Mouse (Mus musculus) E14TG2a.4 (cell line): ENCODE results near the gene Olfr1368.
"Not testable (repeated sequence)": the region's sequence is repeated elsewhere in the genome, so short reads cannot be mapped to it uniquely, and the experiment has no call there.

Experiments used
- H3K27me3 ChIP-seq: 2 replicates; pipeline ENCODE4 v1.6.1; 2014; ENCODE audit warnings: low read length, control low read depth; ENCODE audit not compliant: insufficient read depth
- H3K36me3 ChIP-seq: 2 replicates; pipeline ENCODE4 v1.6.1; 2014; ENCODE audit warnings: low read length, control low read depth; ENCODE audit not compliant: insufficient read depth
- H3K4me1 ChIP-seq: replicated peaks from 2 replicates; pipeline ENCODE4 v1.6.1; 2014; ENCODE audit warnings: low read depth, low read length, control low read depth
- H3K4me3 ChIP-seq: replicated peaks from 2 replicates; pipeline ENCODE4 v1.5.1; 2014; ENCODE audit warnings: mild to moderate bottlenecking, low read length
- H3K9me3 ChIP-seq: 2 replicates; pipeline ENCODE4 v1.6.1; 2014; ENCODE audit warnings: low read length, control low read depth
- CTCF ChIP-seq: conservative IDR thresholded peaks from 2 replicates; pipeline ENCODE4 v1.5.1; 2014; ENCODE audit warnings: low read length
- NANOG ChIP-seq: IDR thresholded peaks from 2 replicates; pipeline ENCODE4 v1.6.1; 2014; ENCODE audit warnings: borderline replicate concordance, low read length, mixed read lengths
- POU5F1 ChIP-seq: IDR thresholded peaks from 2 replicates; pipeline ENCODE4 v1.6.1; 2014; ENCODE audit warnings: low read length, borderline replicate concordance

The Olfr1368 gene

DNA sequence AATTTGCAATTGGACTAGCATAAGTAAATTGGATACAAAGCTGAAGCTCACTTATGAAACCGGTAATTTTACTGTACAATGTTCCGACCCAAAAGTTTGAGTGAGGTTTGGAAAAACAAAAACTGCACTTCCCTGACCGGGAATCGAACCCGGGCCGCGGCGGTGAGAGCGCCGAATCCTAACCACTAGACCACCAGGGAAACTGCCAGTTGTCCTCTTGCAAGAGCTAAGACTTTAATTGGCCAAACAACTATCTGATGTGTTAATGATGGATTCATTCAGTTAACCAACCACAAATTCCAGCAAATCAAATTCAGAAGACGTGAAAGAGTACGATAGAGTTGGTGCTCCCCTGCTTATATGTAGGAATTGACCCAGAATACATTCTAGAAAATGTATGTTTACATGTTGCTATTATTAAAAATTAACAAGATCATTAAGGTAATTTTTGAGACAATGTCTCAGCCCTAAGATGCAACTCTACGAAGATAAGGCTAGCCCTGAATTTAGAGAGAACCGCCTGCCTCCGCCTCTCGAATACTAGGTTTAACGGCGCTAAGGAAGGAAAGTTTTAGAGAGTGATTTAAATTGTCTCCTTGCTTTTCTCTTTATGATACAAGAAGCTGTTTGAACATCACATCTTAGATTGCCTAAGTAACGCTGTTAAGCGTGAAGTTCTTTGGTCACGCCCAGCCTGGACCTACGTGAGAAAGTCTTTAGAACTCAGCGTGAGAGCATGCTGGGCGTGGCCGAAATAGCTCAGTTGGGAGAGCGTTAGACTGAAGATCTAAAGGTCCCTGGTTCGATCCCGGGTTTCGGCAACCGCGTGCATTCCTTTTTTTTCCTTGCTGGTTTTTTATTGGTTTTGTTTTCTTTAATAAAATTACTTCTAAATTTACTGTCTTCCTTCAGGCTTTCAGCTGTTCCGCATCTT, 15.3 kb upstream of the Olfr1368 start:
- peaks cover 10% of the 10 kb centered on the region for H3K27me3 ChIP-seq
- no peak for TF ChIP-seq POU5F1
- H3K36me3 ChIP-seq = no peaks in the 10 kb centered on the region
- H3K4me1 ChIP-seq = peaks cover 56% of the 10 kb centered on the region
- no peaks in the 10 kb centered on the region for H3K9me3 ChIP-seq
- H3K4me3 ChIP-seq = peak overlapping the region; percentile 89

DNA sequence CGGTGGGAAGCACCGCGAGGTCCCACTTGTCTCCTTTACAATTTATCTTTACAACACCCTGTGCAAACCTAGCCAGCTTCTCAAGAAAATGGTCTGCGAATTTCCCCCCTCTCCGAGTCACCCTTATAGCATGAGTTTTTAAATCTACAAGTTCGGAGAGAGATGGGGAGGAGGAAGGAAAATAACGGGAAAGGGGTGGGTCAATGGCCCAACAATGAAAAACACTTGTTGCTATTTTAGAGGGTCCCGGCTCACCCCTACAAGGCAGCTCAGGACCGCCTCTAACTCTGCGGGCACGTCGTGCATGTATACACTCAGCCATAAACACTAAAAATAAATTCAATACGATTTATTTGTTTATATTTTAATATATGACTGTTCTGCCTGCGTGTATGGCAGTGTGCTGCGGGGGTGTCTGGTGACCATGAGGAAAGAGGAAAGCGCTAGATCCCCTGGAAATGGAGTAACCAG, 14.4 kb upstream of the Olfr1368 start:
- peaks cover 51% of the 10 kb centered on the region for H3K4me1 ChIP-seq
- no peaks in the 10 kb centered on the region for H3K9me3 ChIP-seq
- H3K36me3 ChIP-seq = no peaks in the 10 kb centered on the region
- TF ChIP-seq CTCF (no peak), NANOG (no peak), POU5F1 (no peak)
- H3K27me3 ChIP-seq = peaks cover 10% of the 10 kb centered on the region
- H3K4me3 ChIP-seq = peak overlapping the region; percentile 89

DNA sequence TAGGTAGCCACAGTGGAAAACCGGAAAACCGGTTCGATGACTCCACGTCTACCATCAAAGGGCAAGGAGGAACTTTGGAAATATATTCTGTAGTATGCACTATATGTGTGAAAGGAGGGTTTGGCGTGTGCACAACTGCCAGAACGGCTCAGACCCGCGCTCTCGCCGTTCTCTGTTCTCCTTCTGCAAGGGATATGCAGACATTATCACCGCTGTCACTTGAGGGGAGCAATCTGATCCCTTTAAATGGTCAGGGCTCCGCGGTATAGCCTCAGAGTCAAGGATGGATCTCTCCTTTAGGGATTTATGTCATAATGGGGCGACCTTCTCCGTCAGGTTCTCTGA, 13.8 kb upstream of the Olfr1368 start:
- no peak for TF ChIP-seq POU5F1
- no peak for TF ChIP-seq CTCF
- no peak for TF ChIP-seq NANOG
- H3K36me3 ChIP-seq = no peaks in the 10 kb centered on the region
- peaks cover 47% of the 10 kb centered on the region for H3K4me1 ChIP-seq
- H3K27me3 ChIP-seq = peaks cover 10% of the 10 kb centered on the region
- H3K9me3 ChIP-seq = no peaks in the 10 kb centered on the region
- H3K4me3 ChIP-seq = peak overlapping the region; percentile 89

DNA sequence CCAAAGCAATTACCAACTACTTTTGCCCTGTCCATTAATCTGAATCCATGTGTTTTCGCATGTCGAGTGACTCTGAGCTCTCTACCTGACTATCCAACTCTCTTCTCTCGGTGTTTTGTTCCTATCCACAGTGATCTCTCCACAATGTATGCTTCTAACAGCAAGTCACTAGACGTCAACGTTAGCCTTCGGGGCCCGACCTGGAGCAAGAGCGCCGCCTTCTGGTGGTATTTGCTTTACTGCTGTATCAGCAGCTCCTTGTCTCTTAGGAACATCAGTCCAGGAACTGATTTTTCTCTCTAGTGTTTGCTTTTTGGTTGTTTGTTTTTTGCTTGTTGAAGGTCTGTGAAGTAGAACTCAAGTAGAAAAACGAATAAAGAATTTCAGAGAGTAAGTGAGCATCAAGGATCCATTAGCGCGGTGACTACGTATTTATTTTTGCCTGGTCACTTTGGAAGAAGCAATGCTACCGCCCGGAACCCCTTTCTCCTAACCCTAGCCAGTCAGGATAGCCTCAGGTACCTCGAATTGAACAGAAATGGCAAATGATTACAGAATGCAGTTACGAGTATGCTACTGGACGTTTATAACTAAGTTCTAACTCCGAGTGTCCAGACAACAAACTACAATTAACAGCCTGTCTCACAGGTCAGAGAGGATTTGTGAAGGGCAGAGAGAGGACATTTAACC, 13.3 kb upstream of the Olfr1368 start:
- Histone ChIP-seq H3K27me3 (peaks cover 10% of the 10 kb centered on the region), H3K4me1 (peaks cover 42% of the 10 kb centered on the region), H3K9me3 (no peaks in the 10 kb centered on the region), H3K36me3 (no peaks in the 10 kb centered on the region), H3K4me3 (peak overlapping the region; percentile 89)
- peak; percentile 89 for TF ChIP-seq CTCF
- TF ChIP-seq POU5F1 = no peak

DNA sequence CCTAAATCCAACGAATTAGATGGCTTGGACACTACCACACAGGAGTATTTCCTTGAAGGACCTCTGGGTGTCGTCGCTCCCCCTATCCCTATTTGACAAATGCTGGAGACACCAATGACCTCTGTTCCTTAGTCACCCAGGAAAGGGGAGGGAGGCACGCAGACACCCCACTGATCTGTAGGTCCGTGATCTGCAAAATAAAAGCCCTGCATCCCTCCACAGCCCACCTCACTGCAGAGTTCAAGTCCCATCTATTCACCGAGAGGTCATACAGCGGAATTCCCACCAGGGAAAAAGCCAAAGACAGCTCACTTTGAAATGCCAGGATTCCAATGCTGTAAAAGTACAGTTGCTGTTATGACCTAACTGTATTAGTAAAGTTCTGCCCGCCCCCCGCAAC, 12.4 kb upstream of the Olfr1368 start:
- TF ChIP-seq CTCF (no peak), POU5F1 (no peak), NANOG (no peak)
- H3K4me1 ChIP-seq = peaks cover 40% of the 10 kb centered on the region
- H3K9me3 ChIP-seq = no peaks in the 10 kb centered on the region
- H3K36me3 ChIP-seq = no peaks in the 10 kb centered on the region
- H3K27me3 ChIP-seq = peaks cover 10% of the 10 kb centered on the region
- H3K4me3 ChIP-seq = peak overlapping the region; percentile 52

DNA sequence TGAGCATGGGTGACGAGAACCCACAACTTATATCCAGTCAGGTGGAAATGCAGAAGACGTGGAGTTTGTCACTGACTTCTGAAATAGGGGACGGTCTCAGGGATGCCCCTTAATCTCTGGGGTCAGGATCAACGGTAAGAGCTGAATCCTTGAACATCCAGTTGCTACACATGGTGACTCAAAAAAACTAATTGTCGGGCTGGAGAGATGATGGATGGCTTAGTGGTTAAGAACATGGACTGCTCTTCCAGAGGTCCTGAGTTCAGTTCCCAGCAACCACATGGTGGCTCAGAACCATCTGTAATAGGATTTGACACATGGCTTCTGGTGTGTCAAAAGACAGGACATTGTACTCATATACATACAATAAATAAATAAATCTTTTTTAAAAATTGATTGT, 10.2 kb upstream of the Olfr1368 start:
- Histone ChIP-seq H3K9me3 (no peaks in the 10 kb centered on the region), H3K36me3 (no peaks in the 10 kb centered on the region), H3K27me3 (peaks cover 10% of the 10 kb centered on the region), H3K4me3 (no peak overlapping the region), H3K4me1 (peaks cover 28% of the 10 kb centered on the region)
- TF ChIP-seq POU5F1 = no peak
- TF ChIP-seq NANOG = no peak
- TF ChIP-seq CTCF = no peak

DNA sequence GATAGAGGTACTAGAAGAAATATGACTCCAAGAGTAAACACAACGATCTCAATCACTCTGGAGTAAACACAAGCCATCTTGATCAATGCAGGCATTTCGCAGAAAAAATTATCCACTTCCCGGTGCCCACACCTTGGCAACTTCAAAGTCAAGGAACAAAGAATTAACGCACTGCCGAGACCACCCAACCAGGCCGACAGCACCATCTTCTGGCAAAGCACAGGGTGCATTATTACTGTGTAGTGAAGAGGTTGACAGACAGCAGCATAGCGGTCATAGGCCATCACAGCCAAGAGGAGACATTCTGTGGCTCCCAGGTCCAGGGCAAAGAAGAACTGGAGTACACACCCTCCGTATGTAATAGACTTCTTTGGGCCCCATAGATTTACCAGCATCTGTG, 3.2 kb downstream of the Olfr1368 start:
- Histone ChIP-seq H3K9me3 (no peaks in the 10 kb centered on the region), H3K4me1 (no peaks in the 10 kb centered on the region), H3K36me3 (no peaks in the 10 kb centered on the region), H3K27me3 (no peaks in the 10 kb centered on the region), H3K4me3 (no peak overlapping the region)
- TF ChIP-seq POU5F1 = no peak
- TF ChIP-seq NANOG = no peak
- TF ChIP-seq CTCF = peak; percentile 34

DNA sequence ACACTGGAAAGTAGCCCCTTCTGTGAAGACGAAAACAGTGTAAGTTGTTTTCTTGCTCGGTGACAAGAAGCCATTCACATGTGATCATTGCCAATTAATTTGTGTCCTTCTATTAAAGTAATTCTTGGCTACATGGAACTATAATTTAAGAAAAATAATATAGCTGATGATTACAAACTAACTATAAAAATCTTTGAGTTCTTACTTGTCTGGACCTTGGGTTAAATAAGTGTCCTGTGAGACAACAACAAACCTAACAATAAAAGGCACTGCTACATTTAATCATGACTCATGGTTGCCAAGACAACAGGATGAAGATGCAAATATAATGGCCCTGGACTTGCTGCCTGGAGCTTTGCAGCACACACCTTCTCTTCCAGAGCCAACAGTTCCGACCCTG, 16.3 kb downstream of the Olfr1368 start, which contains the start of gene Olfr263:
TSS of gene Olfr263 (plus strand) at position 301 of the 400 bp plus-strand sequence.
- H3K36me3 ChIP-seq, H3K9me3 ChIP-seq, H3K4me1 ChIP-seq, H3K4me3 ChIP-seq, H3K27me3 ChIP-seq: not testable (repeated sequence)

DNA sequence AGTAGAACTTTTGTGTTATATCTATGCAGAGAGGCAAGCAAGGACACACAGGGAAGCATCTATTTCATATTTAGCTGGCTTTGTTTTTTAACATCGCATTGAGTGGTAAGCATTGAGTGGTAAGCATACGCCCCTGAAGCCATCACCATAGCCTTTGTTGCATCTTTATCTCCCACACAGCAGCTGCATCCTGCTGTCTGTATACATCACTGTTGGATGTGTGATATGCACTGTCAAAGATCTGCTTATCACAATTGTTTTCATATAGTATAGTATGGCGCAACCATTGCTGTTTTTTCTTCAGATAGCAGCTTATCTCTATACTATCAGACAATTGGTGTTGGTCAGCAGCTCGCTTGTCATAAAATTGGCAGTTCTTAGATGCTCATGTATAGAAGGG, 31.5 kb downstream of the Olfr1368 start:
- Histone ChIP-seq H3K36me3 (no peaks in the 10 kb centered on the region), H3K27me3 (no peaks in the 10 kb centered on the region), H3K4me1 (no peaks in the 10 kb centered on the region), H3K9me3 (peaks cover 6% of the 10 kb centered on the region; the same call in 1 of the 2 replicates), H3K4me3 (no peak overlapping the region)
- TF ChIP-seq CTCF = no peak
- TF ChIP-seq NANOG = no peak
- no peak for TF ChIP-seq POU5F1

DNA sequence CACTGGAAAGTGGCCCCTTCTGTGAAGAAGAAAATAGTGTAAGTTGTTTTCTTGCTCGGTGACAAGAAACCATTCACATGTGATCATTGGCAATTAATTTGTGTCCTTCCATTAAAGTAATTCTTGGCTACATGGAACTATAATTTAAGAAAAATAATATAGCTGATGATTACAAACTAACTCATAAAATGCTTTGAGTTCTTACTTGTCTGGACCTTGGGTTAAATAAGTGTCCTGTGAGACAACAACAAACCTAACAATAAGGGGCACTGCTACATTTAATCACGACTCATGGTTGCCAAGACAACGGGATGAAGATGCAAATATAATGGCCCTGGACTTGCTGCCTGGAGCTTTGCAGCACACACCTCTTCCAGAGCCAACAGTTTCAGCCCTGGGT, 34.5 kb downstream of the Olfr1368 start, which contains the start of gene Olfr1369-ps1:
TSS of gene Olfr1369-ps1 (plus strand) at position 301 of the 400 bp plus-strand sequence.
- H3K36me3 ChIP-seq, H3K4me3 ChIP-seq, H3K4me1 ChIP-seq, H3K27me3 ChIP-seq: not testable (repeated sequence)
- H3K9me3 ChIP-seq = peaks cover 17% of the 10 kb centered on the region; the same call in 1 of the 2 replicates
